Mouse (Mus musculus) layer of hippocampus, adult 18-20 months (tissue): ENCODE data around the gene Nom1. TPM values are rescaled to one million over a fixed set of nuclear protein-coding genes. Genes with fewer than 3 reads are reported as not detected.
"Not testable (repeated sequence)": the region's sequence is repeated elsewhere in the genome, so short reads cannot be mapped to it uniquely, and the experiment has no call there.

Source experiments
- DNase-seq, 2 experiments: peaks; one replicate each; pipeline ENCODE4 v3.0.0; 2022; ENCODE audit warnings: low spot score in 2 of 2
- long read RNA-seq: library from polyadenylated mRNA; stranded (forward); transcript quantifications from one replicate; pipeline ENCODE4 v2.0.0, GENCODE M21; 2021
- total RNA-seq, 2 experiments: library from RNA; stranded (reverse); gene quantifications; 2 replicates each; pipeline ENCODE4 v1.2.3; 2021

Gene Nom1
- total RNA-seq: 10 to 100 TPM; 19.6 to 23.3 TPM
- long read RNA-seq, full-length matches to known transcripts: 37 of 48 reads
- long read RNA-seq, partial matches to known transcripts: 3 of 48 reads
- long read RNA-seq, other reads (novel, unspliced or antisense): 8 of 48 reads

- peak; percentile 85 to 93 for DNase-seq
Observed at GRCm38 (mm10) chr5:29434228-29434871, at the start of gene Nom1. Gene Nom1, plus strand, starts transcription at chr5:29434664.

GRCm38 (mm10) chr5:29387591-29387990 is 46.9 kb upstream of the Nom1 start:
- no peak for DNase-seq

- DNase-seq: no peak
Observed at GRCm38 (mm10) chr5:29388181-29388943, 46.1 kb upstream of the Nom1 start.

- peak; percentile 54 to 84 for DNase-seq
Observed at GRCm38 (mm10) chr5:29388944-29389765, 45.3 kb upstream of the Nom1 start.

- DNase-seq: no peak
Observed at GRCm38 (mm10) chr5:29398427-29398826, 36.0 kb upstream of the Nom1 start.

GRCm38 (mm10) chr5:29410854-29411253 is 23.6 kb upstream of the Nom1 start:
- no peak for DNase-seq

- DNase-seq: no peak
Observed at GRCm38 (mm10) chr5:29413041-29413440, 21.4 kb upstream of the Nom1 start.

- DNase-seq: not testable (repeated sequence)
Observed at GRCm38 (mm10) chr5:29423330-29423729, 11.1 kb upstream of the Nom1 start.

- DNase-seq: peak in 1 of 2 experiments; percentile 5
Observed at GRCm38 (mm10) chr5:29434872-29435358, 451 bp downstream of the Nom1 start.

GRCm38 (mm10) chr5:29435491-29435890 is 1.0 kb downstream of the Nom1 start:
- no peak for DNase-seq

GRCm38 (mm10) chr5:29436728-29437127 is 2.3 kb downstream of the Nom1 start:
- not testable (repeated sequence) for DNase-seq

- no peak for DNase-seq
Observed at GRCm38 (mm10) chr5:29445275-29445674, 10.8 kb downstream of the Nom1 start.

- no peak for DNase-seq
Observed at GRCm38 (mm10) chr5:29452352-29452751, 17.9 kb downstream of the Nom1 start.

- DNase-seq: no peak
Observed at GRCm38 (mm10) chr5:29456895-29457656, 22.6 kb downstream of the Nom1 start.

- DNase-seq: no peak
Observed at GRCm38 (mm10) chr5:29462943-29463686, 28.7 kb downstream of the Nom1 start.

- DNase-seq: no peak
Observed at GRCm38 (mm10) chr5:29467489-29468350, 33.3 kb downstream of the Nom1 start.

- DNase-seq: no peak
Observed at GRCm38 (mm10) chr5:29468351-29469065, 34.0 kb downstream of the Nom1 start.

GRCm38 (mm10) chr5:29469501-29469900 is 35.0 kb downstream of the Nom1 start:
- DNase-seq: no peak
